Mouse (Mus musculus) large intestine, adult 2 months (tissue): ENCODE results near the gene S100a3. TPM values are rescaled to one million over a fixed set of nuclear protein-coding genes. Genes with fewer than 3 reads are reported as not detected.

Experiments used
- DNase-seq: peaks from one replicate; pipeline ENCODE4 v3.0.0-alpha.2; 2012; ENCODE audit warnings: low read depth, low spot score
- WGBS: fragments of 180-500 bp; shearing (Covaris S2); methylation state at CpG from one replicate; pipeline ENCODE4 v1.1.7; 2018; 5-methylcytosine and 5-hydroxymethylcytosine counted together
- polyA plus RNA-seq: library from polyadenylated mRNA; depleted of rRNA; stranded (reverse); fragments of >200 nt; gene quantifications from 2 replicates; pipeline ENCODE4 v1.2.3, GENCODE M21; 2012

The S100a3 gene
- polyA plus RNA-seq, 1 experiment, result 0.76 TPM

DNA sequence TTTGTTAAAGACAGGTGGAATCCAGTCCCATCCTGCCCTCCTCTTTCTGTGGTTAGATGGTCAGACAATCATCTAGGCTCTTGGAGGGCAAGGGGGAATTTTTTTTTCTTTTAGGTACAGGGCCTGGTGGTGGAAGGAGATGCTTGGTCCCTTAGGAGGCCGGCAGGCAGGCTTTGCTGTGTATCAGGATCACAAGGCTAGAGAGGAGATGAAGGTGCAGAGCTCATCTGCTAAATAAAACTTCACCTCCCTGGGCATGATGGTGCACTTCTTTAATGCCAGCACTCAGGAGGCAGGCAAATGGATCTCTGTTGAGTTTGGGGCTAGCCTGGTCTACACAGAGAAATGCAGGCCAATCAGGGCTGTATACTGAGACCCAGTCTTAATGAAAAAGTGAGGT is 55.5 kb downstream of the S100a3 start:
- no peak for DNase-seq
- 50% methylated on average over 1 of the region's 1 CpGs for WGBS

GRCm38 (mm10) chr3:90617586-90617985 is 57.2 kb downstream of the S100a3 start:
- 10% methylated on average over 1 of the region's 1 CpGs for WGBS
- no peak for DNase-seq

DNA sequence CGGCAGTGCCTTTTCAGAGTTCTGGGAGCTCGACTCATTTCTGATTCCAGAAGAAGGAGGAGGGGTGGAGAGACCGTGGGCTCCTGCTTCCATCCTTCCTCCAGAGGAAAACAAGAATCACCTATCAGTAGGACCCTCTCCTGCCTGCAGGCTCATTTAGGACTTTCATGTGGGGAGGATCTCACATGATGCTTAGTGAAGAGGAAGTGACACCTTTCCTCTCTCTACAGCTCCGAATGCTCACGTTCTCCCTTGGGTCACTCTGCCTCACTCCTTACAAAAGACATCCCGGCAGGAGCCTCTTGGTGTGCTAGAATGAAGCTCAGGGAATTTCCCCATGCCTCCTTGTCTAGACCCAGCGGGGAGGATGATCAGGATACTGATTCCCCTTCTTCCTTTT is 61.2 kb downstream of the S100a3 start:
- WGBS, result 30% methylated on average over 7 of the region's 7 CpGs
- no peak for DNase-seq

- WGBS, result 3% methylated on average over 2 of the region's 2 CpGs
- DNase-seq, result no peak
Observed at GRCm38 (mm10) chr3:90623435-90624071, 63.2 kb downstream of the S100a3 start.

GRCm38 (mm10) chr3:90625496-90625895 is 65.1 kb downstream of the S100a3 start:
- WGBS, result 63% methylated on average over 5 of the region's 5 CpGs
- no peak for DNase-seq

- WGBS, result 26% methylated on average over 9 of the region's 9 CpGs
- no peak for DNase-seq
Observed at GRCm38 (mm10) chr3:90626266-90627021, 66.1 kb downstream of the S100a3 start.

GRCm38 (mm10) chr3:90627366-90627765 is 67.0 kb downstream of the S100a3 start:
- DNase-seq, result no peak
- WGBS, result 55% methylated on average over 5 of the region's 5 CpGs

DNA sequence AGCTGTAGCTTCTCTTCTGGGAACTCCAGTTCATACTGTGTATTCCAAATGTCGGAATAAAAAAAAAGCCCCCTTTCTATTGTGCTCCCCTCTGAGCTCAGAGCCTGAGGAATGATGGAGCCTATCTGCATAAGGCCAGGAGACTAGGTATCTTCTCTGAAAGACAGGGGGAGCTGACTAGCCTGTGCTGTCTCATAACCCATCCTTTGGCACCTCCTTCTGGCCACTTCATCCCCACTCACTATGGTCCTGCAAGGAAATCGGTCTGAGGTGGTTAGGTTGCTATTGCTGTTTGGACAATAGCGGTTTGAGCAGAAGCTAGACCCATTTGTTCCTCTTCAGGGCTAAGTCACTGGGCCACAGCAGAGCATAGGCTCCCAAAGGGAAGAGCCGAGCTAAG is 67.4 kb downstream of the S100a3 start:
- 28% methylated on average over 4 of the region's 4 CpGs for WGBS
- DNase-seq, result no peak

DNA sequence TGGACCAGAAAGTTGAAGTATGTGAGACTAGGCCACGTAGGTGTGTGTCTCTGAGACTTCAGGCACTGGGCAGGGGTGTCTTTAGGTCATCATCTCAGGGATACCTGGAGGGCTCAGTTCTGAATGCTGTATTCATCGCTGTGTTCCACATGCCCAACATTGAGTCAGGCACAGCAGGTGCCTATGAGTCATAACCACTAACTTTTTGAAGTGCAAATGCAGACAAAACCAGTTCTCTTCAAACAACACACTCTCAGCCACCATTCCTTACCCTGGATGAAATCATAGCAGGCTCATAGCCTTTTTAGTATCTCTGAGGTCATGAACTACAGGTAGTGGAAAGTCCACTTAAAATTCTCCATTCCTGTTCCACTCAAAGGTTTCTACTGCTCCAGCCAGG is 68.9 kb downstream of the S100a3 start:
- WGBS, result 84% methylated on average over 2 of the region's 2 CpGs
- DNase-seq, result no peak

DNA sequence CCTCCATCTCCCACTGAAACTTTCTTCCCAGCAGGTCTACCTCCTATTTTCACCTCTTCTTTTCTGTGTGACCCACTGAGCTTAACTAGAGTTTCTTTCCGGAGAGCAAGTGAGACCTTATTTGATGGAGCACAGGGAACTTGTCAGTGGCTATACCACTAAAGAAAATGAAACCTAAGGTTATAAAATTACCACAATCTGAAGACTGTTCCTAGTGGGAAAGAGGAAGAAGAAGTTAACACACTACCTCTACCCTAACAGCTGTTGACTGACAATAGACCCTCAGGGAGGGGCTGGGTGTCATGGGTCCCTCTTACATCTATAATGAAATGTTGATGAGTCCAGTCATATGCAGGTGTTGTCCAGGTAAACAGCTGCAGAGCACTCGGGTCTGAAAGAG is 71.6 kb downstream of the S100a3 start:
- 80% methylated on average over 2 of the region's 2 CpGs for WGBS

DNA sequence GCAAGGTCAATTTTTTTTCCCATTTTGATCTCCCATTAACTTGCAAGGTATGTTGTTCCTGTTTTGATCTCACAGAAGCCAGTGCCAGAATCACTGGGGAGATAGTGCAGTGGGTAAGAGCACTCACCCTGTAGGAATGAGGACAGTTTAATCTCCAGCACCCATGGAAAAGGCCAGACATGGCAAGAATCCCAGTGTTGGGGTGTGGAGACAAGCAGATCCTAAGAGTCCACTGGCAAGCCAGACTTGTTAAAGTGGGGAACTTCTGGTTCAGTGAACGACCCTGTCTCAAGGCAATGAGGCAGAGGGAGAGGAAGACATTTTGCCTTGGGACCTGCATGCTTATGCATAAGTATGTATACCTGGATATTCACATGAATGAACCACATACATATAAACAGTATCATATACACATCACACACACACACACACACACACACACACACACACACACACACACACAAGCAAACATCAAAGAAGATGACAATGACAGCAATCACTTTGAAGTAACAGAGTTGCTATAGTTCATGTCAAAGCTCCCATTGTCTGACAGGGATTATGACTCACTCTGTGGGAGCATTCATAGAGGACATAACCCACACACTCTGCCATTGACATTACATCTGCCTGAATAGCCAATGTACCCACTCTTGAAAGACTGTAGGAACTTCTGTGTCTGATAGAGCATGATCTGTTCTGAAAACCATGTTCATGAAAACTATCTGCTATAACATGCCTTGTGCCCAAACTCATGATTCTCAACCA is 78.3 kb downstream of the S100a3 start:
- DNase-seq, result no peak
- WGBS, result 17% methylated on average over 1 of the region's 1 CpGs

More for the DNA sequence above, 71.6 kb downstream of the S100a3 start:
- no peak for DNase-seq

DNA sequence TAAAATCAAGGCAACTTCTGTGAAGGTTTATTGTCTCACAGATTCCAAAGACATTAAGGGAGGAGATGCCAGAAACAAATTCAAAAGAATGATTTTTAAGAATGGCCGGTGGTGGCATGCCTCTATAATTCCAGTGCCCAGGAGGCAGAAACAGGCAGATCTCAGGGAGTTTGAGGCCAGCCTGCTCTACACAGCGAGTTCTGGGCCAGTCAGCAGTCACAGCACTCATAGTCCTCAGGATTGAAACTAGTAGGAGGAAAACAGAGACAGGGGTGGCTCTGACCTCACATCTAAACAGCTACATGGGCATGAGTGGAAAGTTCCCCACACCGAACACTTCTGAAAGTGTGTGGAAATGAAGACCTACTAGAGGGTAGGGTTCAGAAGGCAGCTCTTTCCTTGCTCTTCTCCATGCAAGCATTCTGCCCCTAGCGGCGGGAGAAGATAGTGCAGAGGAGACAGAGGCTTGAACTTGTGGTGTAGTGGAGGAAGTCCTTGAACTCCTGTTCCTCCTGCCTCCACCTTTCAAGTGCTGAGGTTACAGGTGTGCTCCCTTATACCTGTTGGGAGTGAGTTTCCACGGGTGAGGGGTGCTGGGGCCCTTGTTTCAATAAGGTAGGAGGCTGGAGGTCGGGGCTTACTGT is 79.3 kb downstream of the S100a3 start:
- no peak for DNase-seq
- WGBS, result 57% methylated on average over 7 of the region's 7 CpGs

DNA sequence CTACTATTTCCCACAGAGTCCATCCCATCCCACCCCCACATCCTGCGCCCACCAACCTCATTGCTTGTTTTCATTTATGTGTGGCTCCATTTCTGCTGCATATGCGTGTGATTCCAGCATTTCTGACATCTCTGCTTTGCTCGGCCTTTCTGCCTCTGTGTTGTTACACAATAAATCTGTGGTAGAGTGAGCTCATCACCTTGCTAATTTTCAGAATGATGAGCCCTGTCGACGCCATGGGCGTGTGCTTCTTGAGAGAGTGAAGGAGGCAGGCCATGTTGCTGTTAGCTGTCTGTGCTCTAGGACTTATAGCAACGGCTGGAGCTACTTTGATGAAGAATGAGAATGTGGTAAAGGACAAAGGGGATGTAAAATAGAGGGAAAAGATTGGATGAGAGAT is 80.6 kb downstream of the S100a3 start:
- WGBS, result 83% methylated on average over 7 of the region's 7 CpGs
- DNase-seq, result no peak

- WGBS, result 51% methylated on average over 3 of the region's 3 CpGs
- no peak for DNase-seq
Observed at GRCm38 (mm10) chr3:90644220-90644619, 83.8 kb downstream of the S100a3 start.

GRCm38 (mm10) chr3:90647291-90647690 is 86.9 kb downstream of the S100a3 start:
- WGBS, result 85% methylated on average over 1 of the region's 1 CpGs
- DNase-seq, result no peak

GRCm38 (mm10) chr3:90648981-90649380 is 88.6 kb downstream of the S100a3 start:
- DNase-seq, result no peak

DNA sequence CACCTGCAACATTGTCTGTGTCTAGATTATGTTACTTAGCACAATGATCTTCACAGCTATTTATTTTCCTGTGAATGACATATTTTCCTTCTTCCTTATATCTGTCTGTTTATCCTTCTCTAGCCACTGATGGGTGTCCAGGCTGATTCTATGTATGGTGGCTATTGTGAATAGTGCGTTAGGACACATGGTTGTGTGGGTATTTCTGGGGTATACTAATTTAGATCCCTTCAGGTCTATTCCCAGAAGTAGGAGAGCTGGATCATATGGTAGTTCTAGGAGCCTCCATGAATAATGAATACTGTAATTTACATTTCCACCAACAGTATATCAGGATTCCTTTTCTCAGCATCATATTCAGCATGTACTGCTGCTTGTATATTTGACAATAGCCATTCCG is 89.5 kb downstream of the S100a3 start:
- WGBS, result 91% methylated on average over 2 of the region's 2 CpGs
- DNase-seq, result no peak
